Mouse (Mus musculus) ES-E14 (cell line): Measurements from ENCODE around the gene Ybx2. TPM values are rescaled to one million over a fixed set of nuclear protein-coding genes. Genes with fewer than 3 reads are reported as not detected.

Experiments used
- DNase-seq: peaks from one replicate; pipeline ENCODE4 v3.0.0-alpha.2; 2013; ENCODE audit warnings: low read depth, low spot score
- H3K27ac ChIP-seq: 2 replicates; pipeline ENCODE4 v1.5.1; 2012; ENCODE audit warnings: low read depth, mild to moderate bottlenecking, low read length, moderate library complexity, mixed read lengths; ENCODE audit not compliant: poor library complexity, insufficient read depth, severe bottlenecking
- H3K36me3 ChIP-seq: 2 replicates; pipeline ENCODE4 v1.6.1; 2012; ENCODE audit warnings: mild to moderate bottlenecking, low read length, moderate library complexity, mixed read lengths; ENCODE audit not compliant: control insufficient read depth, poor library complexity, insufficient read depth, severe bottlenecking
- H3K4me1 ChIP-seq, 2 experiments: fragments of 150-350 bp in 1 of 2; sonication (generic) in 1 of 2; 2 replicates each; pipeline ENCODE4 v1.6.1; 2012; ENCODE audit warnings: low read length in 2 of 2, mild to moderate bottlenecking in 1 of 2, mixed read lengths in 1 of 2; ENCODE audit not compliant: control insufficient read depth in 2 of 2, insufficient read depth in 2 of 2, poor library complexity in 1 of 2
- H3K4me3 ChIP-seq, 2 experiments: fragments of 150-350 bp in 1 of 2; sonication (generic) in 1 of 2; 2 replicates each; pipeline ENCODE4 v1.5.1; 2012; ENCODE audit warnings: low read length in 2 of 2, low read depth in 1 of 2, mild to moderate bottlenecking in 1 of 2, mixed read lengths in 1 of 2; ENCODE audit not compliant: insufficient read depth in 1 of 2, poor library complexity in 1 of 2, severe bottlenecking in 1 of 2
- H3K9ac ChIP-seq: 2 replicates; pipeline ENCODE4 v1.6.1; 2012; ENCODE audit warnings: low read depth, mild to moderate bottlenecking, low read length, mixed read lengths; ENCODE audit not compliant: poor library complexity, insufficient read depth, severe bottlenecking
- H3K9me3 ChIP-seq: fragments of 150-350 bp; sonication (generic); 2 replicates; pipeline ENCODE4 v1.6.1; 2012; ENCODE audit warnings: low read depth, mild to moderate bottlenecking, low read length; ENCODE audit not compliant: control insufficient read depth, insufficient read depth
- CHD2 ChIP-seq: IDR thresholded peaks from 2 replicates; pipeline ENCODE4 v1.6.1; 2014; ENCODE audit warnings: mild to moderate bottlenecking, low read depth, low read length, inconsistent platforms
- HCFC1 ChIP-seq: IDR thresholded peaks from 2 replicates; pipeline ENCODE4 v1.6.1; 2012; ENCODE audit warnings: low read length, inconsistent platforms, borderline replicate concordance; ENCODE audit not compliant: insufficient read depth
- MAFK ChIP-seq: IDR thresholded peaks from 2 replicates; pipeline ENCODE4 v1.6.1; 2014; ENCODE audit warnings: mild to moderate bottlenecking, low read depth, low read length, inconsistent platforms; ENCODE audit not compliant: insufficient read depth
- ZC3H11A ChIP-seq: IDR thresholded peaks from 2 replicates; pipeline ENCODE4 v1.6.1; 2012; ENCODE audit warnings: low read depth, mild to moderate bottlenecking, inconsistent platforms, low read length, borderline replicate concordance
- ZNF384 ChIP-seq: IDR thresholded peaks from 2 replicates; pipeline ENCODE4 v1.6.1; 2012; ENCODE audit warnings: low read depth, low read length, inconsistent platforms
- in situ Hi-C, 2 experiments: fragments of 600-800 bp; cut with MboI; formaldehyde crosslinking; loops; one replicate each; pipeline ENCODE4 v1.15.1; 2025; ENCODE audit warnings: low sequenced_read_pairs in 2 of 2, inconsistent platforms in 1 of 2; ENCODE audit not compliant: unreplicated experiment in 2 of 2
- total RNA-seq: library from RNA; depleted of rRNA; stranded (reverse); fragments of 300-350 nt; gene quantifications from 2 replicates; pipeline ENCODE4 v1.2.3, GENCODE M21; 2012

Gene Ybx2
- total RNA-seq, 1 experiment: 3.9 TPM

DNA sequence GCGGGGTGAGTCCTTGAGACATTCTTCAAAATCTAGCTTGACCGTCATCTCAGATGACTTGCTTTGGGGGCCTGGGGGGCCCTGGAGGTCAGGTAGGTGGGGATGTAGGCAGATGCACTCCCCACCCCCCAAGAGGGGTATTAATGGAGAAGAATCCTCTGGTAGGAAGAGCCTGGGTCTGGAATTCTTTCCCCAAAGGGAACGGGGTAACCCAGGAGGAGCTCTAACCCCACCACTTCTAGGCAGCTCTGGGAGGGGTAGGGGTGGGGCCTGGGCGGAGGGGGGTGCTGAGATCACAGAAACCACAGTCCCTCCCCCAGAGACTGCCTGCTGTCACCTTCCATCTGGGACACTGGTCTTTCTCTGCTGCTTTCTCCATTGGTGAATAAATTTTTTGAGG lies 40.3 kb upstream of the Ybx2 start, which contains the start of gene Acap1:
Gene Acap1 (minus strand): TSS at position 249 of the 400 bp plus-strand sequence.
- peak within 1 kb of the TSS; percentile 67 for H3K9ac ChIP-seq
- H3K27ac ChIP-seq: peak within 1 kb of the TSS; percentile 77; the same call in 1 of the 2 replicates
- in situ Hi-C loops: no loop called here
- TF ChIP-seq HCFC1 (no peak), ZNF384 (no peak), MAFK (no peak), ZC3H11A (no peak), CHD2 (no peak)
- H3K9me3 ChIP-seq: no peaks in the 10 kb centered on the region
- peaks cover 10 to 35% of the 10 kb centered on the region in 2 experiments; a peak in 3 of 4 replicates for H3K4me1 ChIP-seq
- peak within 1 kb of the TSS in 1 of 2 experiments; percentile 55; a peak in 2 of 4 replicates for H3K4me3 ChIP-seq
- no peaks in the 10 kb centered on the region for H3K36me3 ChIP-seq
- no peak for DNase-seq

GRCm38 (mm10) chr11:69899870-69900269 lies 35.7 kb upstream of the Ybx2 start:
- in situ Hi-C loops: no loop called here
- TF ChIP-seq CHD2: no peak
- TF ChIP-seq ZC3H11A: no peak
- TF ChIP-seq HCFC1: no peak
- TF ChIP-seq MAFK: no peak
- TF ChIP-seq ZNF384: no peak
- Histone ChIP-seq H3K4me1 (peaks cover 7 to 29% of the 10 kb centered on the region in 2 experiments; a peak in 3 of 4 replicates), H3K9me3 (no peaks in the 10 kb centered on the region), H3K4me3 (peak overlapping the region in 1 of 2 experiments; percentile 99; a peak in 2 of 4 replicates), H3K27ac (no peak overlapping the region), H3K36me3 (peaks cover 13% of the 10 kb centered on the region), H3K9ac (no peak overlapping the region)
- DNase-seq: no peak

- in situ Hi-C loops: no loop called here
- TF ChIP-seq CHD2 (peak; percentile 70; the same call in 1 of the 2 replicates), MAFK (no peak)
- peak within 1 kb of the TSS; percentile 97 to 99 for H3K4me3 ChIP-seq
- H3K36me3 ChIP-seq: peaks cover 19% of the 10 kb centered on the region
- H3K9ac ChIP-seq: peak within 1 kb of the TSS; percentile 84
- DNase-seq: peak; percentile 97
- H3K9me3 ChIP-seq: no peaks in the 10 kb centered on the region
- H3K27ac ChIP-seq: peak within 1 kb of the TSS; percentile 94
- peaks cover 4 to 23% of the 10 kb centered on the region in 2 experiments; a peak in 3 of 4 replicates for H3K4me1 ChIP-seq
Observed at GRCm38 (mm10) chr11:69900471-69901405, 34.9 kb upstream of the Ybx2 start, which contains the start of the genes 2810408A11Rik and Neurl4. Gene 2810408A11Rik, minus strand, starts transcription at chr11:69900987. Gene Neurl4, plus strand, starts transcription at chr11:69901072.

DNA sequence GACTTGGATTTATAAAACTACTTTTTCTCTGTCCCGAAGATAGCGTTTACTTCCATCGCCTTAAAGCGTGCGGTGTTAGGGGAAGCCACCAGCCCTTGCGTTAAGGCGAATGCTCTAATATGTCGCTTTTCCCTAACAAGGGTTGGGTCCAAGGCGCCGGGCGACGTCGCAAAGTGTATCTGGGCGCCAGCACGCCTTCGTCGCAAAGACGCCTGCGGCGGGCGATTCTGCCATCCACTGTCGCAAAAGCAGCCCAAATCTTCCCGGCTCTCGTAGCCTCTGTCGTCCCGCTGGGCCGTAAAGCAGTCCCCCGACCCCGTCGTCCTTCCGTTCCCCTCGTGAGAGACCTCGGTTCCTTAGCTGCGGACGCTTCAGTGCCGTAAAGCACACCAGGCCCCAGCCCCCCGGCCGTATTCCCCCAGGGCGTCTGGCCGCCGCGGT lies 34.2 kb upstream of the Ybx2 start:
- peak overlapping the region; percentile 84 for H3K9ac ChIP-seq
- H3K9me3 ChIP-seq: no peaks in the 10 kb centered on the region
- DNase-seq: peak; percentile 95
- in situ Hi-C loops: no loop called here
- peak overlapping the region; percentile 94 for H3K27ac ChIP-seq
- H3K4me3 ChIP-seq: peak overlapping the region; percentile 97 to 99
- peaks cover 3 to 21% of the 10 kb centered on the region in 2 experiments; a peak in 2 of 4 replicates for H3K4me1 ChIP-seq
- H3K36me3 ChIP-seq: peaks cover 26% of the 10 kb centered on the region
- TF ChIP-seq ZC3H11A: no peak
- TF ChIP-seq ZNF384: no peak
- peak; percentile 55; the same call in 1 of the 2 replicates for TF ChIP-seq HCFC1
- no peak for TF ChIP-seq CHD2
- TF ChIP-seq MAFK: no peak
